Mouse (Mus musculus): ENCODE results near the gene Baiap2l1.
"Not testable (repeated sequence)": the region's sequence is repeated elsewhere in the genome, so short reads cannot be mapped to it uniquely, and the experiment has no call there.

Gene Baiap2l1

DNA sequence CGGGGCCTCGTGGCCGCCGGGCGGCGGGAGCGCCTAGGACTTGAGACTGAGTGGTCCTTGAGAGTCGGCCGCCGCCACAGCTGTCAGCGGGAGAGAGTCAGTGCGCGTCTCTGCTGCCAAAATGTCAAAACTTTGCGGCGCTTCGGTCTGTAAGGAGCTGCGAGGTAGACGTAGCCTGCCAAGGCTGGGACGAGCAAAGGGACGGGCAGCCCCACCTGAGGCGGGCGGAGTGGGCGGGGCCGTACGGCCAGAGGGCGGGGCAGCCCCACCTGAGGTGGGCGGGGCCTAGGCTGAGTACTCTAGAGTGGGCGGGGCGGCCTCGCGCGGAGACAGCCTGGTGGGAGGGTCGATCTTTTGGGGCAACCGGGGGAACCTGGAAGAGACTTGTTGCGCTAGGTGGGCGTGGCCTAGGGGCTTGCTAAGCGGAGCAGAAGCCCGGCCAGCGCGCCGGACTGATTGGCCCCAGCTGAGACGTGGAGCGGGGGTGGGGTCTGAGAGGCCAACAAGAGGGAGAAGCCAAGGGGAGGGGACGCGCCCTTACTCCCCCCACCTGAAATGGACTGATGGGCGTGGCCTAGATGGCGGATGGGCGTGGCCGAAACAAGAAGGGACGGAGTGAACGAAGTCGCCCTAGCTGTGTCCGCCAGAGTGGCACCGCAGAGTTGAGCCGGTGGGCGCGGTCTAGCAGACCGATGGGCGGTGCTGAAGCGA is at the start of gene Baiap2l1:
TSS of gene Baiap2l1 (minus strand) at position 232 of the 711 bp plus-strand sequence.
- DNase-seq: peak; percentile 56 to 67

DNA sequence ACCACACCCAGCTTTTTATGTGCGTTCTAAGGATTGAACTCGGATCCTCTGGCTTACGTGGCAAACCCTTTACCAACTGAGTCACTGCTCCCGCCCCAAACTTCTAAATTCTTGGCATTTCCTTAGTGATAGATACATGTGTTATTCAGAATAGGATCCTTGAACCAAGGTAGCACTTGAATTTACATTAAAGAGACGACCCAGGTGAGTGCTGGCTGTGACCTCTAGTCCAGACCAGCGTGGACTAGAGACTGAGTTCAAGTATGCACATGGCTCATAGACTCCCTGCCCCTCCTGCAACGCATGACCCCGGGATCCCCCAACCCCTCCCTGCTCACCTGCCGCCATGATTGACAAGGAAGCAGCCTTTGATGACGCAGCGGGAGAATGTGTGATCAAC is 48.3 kb upstream of the Baiap2l1 start:
- no peak for DNase-seq

DNA sequence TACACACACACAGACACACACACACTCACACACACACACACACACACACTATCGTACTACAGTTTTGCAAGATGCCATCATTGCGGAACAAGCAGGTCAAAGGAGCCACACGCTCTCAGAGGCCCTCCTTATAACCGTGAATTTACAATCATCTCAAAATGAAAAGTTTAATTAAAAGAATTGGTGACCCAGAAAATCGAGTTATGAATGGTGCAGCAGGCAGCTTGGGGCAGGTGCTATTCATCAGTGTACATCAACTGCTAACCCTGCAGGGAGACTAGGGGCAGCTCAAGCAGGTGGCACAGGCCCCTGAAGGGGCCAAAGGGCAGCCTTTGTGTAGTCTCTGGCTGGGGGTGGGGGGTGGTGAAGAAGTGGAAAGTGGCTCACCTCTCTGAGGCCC is 42.9 kb upstream of the Baiap2l1 start:
- DNase-seq: no peak

DNA sequence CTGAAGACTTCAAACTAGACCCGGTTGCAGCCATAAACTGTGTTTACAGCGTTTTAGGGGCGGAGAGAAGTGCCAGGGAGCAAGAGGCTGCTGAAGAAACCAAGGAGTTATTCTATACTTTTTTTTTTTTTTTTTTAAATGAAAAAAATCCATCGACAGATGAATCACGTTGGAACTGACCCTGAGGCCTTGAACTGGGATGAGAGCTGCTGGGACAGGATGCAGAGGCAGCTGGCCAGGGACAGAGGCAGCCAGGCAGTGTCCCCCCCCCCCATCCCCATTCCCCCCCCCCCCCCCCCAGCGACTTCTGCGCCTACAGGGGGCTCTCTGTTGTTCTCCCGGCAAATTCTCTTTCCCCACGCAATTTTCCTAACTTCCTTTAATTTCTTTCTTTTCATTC is 39.7 kb upstream of the Baiap2l1 start:
- no peak for DNase-seq

DNA sequence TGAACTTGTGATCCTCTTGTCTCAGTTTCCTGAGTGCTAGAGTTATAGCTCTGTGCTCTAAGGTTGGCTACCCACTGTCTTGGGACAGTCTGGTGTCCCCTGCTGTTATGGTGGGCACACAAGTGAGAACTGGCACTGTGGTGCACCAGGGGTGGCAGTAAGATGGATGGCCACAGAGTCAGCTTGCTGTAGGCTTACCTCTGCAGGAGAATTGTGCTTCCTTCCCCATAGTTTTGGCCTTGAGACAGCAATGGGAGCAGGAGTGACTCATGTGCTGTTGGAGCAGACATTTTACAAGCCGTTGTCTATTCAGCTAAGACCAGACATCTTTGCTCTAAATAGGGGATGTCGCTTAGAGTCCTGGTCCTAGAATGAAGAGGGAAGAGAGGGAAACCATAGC is 36.2 kb upstream of the Baiap2l1 start:
- DNase-seq: no peak

DNA sequence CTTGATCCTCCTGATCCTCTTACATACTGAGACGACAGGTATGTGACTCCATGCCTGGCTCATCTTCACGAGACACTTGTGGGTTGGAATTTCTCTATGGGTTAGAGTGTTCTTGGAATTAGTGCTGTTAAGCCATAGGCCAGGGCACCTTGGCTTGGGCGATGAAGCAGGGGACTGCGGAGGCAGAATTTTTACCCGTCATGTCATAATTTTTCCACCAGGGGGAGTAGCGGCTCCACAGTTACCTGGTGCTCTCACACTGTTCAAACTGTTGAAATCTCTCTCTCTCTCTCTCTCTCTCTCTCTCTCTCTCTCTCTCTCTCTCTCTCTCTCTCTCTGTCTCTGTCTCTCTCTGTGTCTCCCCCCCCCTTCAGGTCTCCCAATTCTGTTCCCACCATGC is 29.9 kb upstream of the Baiap2l1 start:
- peak; percentile 85 for DNase-seq

DNA sequence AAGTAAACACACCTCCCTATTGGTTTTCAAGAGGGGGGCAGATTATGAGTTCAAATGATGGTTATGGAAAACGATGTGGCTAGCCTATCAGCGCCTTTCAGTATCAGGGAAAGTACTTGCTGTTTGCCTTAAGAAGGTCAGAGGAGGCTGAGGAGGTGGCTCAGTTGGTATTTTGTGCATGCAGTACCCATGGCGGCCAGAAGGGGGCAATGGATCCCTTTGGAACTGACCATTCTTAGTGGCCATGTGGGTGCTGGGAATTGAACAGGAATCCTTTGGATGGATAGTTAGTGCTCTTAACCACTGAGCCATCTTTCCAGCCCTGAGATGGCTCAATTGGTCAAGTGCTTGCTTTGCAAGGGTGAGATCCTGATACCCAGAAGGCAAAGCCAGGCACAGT is 26.0 kb upstream of the Baiap2l1 start:
- no peak for DNase-seq

DNA sequence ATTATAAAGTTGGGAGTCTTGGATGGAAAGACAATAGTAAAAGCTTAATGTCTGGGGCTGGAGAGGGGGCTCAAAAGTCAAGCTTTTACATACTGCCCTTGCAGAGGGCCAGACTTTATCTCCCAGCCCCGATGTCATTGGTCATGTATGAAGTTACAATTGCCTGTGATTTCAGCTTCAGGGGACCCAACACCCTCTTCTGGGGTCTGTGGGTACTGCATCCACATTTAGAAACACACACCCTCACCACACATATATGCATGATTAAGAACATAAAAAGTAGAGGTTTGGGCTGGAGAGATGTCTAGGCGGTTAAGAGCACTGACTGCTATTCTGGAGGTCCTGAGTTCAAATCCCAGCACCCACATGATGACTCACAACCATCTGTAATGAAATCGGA is 23.9 kb upstream of the Baiap2l1 start:
- DNase-seq: peak; percentile 26 to 54

DNA sequence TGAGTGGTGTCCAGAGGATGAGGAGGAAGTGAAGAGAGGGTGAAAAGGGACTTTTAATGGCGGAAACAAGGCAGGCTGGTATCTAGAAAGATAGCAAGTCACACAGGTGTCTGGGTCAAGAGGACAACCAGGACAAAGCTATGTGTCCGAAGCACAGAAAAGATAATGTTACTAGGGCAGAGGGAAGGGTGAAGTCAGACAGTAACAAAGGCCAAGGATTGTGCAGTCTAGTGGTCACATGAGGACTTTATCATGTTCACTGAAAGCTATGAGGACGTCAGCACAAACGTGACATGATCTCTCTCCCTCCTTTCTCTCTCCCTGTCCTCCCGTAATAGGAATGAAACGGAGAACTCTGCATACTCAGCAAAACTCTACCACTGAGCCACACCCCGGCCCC is 22.8 kb upstream of the Baiap2l1 start:
- no peak for DNase-seq

DNA sequence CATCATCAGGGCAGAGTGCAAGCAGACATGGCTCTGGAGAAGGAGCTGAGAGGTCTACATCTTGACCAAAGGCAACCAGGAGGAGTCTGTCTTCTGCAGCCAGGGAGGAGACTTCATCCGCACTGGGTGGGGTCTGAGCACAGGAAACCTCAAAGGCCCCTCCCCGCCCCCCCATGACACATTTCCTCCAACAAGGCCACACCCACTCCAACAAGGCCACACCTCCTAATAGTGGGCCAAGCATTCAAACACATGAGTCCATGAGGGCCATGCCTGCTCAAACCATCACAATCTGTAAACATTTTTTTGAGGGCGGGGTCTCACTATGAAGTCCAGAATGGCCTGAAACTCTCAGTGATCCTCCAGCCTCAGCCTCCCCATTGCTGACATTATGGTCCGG is 21.5 kb upstream of the Baiap2l1 start:
- no peak for DNase-seq

DNA sequence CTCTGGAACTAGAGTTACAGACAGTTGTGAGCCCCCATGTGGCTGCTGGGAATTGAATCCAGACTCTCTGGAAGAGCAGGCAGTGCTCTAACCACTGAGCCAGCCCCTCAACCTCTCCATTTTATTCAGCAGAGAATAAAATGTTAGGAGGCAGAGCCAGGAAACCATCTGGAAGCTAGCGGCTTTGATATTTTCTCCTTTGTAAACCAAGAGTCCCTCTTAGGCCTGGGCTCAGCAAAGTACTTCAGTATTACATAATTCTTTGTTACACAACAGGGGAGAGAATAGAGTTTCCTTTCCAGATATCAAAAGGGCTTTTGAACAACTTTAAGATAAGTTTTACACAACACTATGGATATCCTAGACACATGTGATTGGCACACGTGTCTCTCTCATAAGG is 15.0 kb upstream of the Baiap2l1 start:
- DNase-seq: no peak

DNA sequence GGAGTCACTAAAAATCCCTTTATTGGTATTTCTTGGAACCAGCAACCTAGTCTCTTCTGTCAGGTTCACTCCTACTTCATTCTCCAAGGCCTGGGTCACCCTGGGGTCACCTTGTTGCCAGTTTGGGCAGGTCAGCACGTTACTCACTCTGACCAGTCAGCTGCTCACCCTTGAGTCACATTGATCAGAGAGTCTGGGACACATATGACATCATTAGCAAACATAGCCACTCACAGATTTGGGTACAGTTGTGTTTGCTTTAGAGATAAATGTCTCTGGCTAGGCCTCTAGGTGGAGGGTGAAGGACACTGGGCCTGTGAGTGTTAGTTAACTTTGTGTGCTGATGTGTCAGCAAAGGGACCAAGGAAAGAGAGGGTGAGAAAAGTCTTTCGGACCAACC is 14.3 kb upstream of the Baiap2l1 start:
- DNase-seq: no peak

DNA sequence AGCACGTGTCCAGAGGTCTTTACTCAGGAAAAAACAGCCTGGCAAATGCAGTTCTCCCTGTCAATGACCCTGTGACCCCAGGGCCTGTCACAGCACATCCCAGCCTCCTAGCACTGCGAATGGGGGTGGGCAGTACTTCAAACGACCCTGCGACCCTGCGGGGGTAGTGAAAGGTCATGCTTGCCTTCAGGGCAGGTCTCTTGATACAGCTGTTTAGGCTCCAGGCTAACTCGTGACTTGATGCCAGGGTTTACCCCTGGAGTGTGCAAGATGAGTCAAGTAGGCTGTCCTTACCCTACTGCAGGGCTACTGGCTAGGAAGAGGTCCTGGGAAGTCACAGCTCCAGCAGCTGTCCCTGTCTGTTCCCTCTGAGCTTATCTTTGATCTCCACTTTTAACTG is 13.1 kb upstream of the Baiap2l1 start:
- no peak for DNase-seq

DNA sequence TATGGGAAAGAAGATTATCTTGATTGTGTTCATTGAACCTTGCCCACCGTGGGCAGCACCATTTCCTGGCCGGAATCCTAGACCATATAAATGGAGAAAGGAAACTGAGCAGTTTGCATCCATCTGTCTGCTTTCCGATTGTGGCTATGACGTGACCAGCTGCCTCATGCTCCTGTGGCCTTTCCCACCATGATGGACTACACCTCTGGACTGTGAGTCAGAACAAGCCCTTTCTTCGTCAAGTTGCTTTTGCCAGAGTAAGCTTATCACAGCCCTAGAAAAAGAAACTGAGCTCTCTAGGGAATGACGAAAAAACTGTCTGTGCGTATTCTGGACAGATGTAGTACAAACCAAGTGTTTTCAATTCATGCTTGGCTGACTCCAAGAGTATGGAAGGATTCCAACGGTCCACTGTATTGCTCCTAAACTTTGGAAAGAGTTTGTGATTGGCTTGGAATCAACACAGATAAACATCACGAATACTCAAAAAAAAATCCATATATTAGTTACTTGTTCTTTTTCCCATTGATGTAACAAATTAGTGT is 10.8 kb upstream of the Baiap2l1 start:
- no peak for DNase-seq

DNA sequence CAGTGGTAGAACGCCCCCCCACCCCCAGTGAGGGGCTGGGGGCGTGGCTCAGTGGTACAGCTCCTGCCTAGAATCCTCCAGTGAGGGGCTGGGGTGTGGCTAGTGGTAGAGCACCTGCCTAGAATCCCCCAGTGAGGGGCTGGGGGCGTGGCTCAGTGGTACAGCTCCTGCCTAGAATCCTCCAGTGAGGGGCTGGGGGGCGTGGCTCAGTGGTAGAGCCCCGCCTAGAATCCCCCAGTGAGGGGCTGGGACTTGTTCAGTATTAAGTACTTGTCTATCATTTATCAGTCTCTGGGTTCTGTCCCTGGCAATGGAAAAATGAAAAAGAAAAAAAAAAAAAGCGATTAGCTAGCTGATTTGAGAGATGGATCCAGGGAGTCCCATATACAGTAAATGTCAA is 8.6 kb upstream of the Baiap2l1 start:
- not testable (repeated sequence) for DNase-seq

DNA sequence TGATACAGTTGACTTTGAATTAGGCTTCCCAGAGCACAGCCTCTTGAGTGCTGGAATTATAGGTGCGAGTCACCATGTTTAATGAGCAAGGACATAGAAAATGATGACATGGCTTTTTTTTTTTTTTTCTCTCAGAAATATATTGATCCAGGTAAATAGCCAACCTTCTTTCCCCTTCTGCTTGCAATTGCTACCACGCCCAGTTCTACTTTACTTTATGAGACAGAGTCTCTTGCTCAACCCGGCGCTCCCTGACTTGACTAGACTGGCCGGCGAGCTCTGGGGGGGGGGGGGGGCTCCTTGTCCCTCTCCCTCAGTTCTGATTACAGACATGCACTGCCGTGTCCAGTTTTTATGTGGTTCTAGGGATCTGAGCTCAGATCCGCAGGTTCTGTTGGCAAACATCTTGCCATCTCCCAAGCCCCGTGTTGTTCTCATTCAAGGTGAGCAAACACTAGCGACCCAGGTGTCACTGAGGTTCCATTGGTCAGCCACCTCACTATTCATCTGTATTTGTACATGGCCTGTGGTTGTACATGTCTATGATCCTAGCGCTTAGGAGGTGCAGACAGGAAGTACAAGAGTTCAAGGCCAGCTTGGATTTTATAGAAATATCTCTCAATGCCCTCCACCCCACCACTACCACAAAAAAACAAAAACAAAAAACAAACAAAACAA is 6.9 kb upstream of the Baiap2l1 start:
- DNase-seq: no peak

DNA sequence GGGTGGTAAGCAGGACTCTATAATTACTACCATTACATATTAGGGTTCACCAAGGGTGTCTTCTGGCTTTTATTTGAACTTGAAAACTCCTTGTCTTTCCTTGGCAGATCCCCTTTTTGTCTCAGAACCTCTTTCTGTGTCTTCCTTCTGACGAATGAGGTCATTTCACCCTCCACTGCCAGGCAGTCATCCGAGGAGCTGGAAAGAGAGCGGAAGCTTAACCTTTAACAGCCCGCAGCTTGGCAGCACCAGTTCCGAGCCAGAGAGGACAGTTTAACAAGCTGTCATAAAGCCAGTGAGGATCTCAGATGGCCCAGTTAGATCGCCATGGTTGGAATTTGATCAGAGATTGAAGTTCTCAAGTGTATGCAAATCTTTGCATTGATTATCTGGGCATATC is 2.4 kb upstream of the Baiap2l1 start:
- DNase-seq: peak; percentile 52 to 72

DNA sequence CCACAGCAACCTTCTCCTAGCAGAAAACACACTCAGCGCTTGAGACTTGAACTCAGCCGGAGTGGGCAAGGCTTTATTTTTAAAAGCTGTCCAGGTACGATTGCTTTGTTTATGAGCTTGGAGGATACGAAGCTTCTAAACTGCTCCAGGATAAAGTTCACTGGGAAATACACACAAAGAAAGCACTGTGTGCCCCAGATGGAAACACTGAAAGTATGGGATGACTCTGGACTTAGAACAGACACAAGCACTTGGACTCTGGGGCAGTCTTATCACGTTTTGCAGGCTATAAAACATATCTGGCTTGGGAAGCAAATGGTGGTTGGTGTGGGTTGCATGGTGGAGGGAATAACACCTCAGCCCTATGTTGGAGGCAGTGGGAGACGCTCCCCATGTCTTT is 2.0 kb upstream of the Baiap2l1 start:
- DNase-seq: no peak

DNA sequence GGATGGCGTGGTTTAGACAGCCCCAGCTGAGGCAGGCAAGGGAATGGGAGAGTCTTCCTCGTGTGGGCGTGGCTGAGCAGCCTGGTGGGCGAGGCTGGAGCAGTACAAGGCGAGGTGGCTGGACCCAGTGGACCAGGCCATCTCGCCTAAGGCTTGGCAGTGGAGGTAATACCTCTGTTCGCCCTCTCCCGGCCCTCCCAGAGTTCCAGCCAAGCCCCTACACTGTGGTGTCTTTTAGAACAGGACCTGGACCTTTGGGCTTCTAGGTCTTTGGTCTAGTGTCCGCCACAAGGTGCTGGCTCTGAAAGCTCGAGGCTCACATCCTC is 643 bp upstream of the Baiap2l1 start:
- DNase-seq: no peak

DNA sequence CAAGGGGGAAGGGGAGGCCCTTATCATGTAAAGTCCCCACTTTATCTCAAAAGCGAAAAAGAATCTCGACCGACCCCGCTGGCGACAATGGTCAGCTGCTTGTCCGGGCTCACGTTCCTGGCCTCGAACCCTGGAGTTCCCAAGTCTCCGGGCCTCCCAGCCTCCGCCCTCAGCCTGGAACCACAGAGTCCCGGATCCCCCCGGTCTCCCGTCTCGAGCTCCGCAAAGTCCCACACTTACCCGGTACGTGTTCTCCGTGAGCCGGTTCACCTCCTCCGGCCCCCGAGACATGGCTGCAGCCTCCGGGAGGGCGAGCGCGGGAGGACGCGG is 396 bp downstream of the Baiap2l1 start:
- DNase-seq: peak in 1 of 2 experiments; percentile 28

DNA sequence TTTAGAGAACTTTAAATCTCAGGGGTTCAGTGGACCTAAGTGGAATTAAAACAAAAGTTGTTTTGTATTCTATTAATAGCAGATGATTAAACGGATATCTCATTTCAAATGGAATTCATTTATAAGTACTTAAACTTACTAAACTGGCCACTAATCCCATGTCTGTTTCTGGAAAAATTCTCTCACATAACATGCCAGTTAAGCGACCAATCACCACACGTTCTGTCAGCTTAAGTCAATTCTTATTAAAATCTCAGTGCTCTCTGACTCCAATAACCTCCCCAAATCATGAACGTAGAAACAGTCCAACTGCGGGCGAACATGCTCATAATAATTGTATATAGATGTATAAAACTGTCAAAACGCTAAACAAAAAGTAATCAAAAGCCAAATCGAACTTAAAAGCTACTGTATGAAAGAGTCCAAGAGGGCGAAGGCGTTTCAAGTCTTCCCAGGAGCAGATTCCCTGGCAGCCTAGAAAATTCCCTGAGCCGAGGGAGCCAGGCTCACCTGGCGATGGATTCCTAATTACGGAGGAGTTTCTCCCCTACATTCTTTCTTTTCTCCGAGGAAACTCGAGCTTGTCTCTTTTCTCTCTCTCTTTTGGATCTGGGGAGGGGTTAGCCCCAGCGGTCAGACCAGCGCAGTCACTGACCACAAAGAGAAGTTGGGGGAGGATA is 996 bp downstream of the Baiap2l1 start:
- DNase-seq: no peak

DNA sequence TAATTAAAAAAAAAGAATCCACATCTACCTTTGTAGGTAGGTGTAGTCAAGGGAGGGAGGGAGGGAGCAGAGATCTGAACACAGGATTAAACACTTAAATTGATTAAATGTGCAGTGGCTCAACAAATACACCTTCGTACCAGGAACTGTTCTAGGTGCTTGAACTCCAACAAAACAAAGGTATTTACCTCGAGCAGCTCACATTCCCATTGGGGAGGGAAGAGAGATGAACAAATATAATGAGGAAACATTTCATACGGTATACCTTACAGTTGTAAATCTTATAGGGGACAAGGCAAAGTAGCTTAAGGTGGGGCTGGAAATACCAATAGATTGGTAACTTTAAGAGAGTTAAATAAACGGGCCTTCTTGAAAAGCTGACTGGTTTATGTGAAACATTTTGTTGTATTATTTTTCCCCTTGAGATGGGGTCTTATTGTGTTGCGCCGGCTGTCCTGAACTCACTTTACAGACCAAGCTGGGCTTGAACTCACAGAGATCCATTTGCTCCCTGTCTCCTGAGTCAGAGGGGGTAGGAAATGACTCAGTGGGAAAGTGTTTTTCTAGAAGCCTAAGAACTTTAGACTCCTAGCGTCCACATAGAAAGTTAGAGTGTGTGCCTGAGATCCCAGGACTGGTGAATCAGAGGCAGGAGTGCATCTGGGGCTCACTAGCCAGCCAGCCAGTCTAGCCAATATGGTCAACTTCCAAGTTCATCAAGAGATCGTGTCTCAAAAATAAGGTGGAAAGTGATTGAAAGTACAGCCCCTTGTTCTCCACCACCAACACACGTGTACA is 5.5 kb downstream of the Baiap2l1 start:
- DNase-seq: no peak

DNA sequence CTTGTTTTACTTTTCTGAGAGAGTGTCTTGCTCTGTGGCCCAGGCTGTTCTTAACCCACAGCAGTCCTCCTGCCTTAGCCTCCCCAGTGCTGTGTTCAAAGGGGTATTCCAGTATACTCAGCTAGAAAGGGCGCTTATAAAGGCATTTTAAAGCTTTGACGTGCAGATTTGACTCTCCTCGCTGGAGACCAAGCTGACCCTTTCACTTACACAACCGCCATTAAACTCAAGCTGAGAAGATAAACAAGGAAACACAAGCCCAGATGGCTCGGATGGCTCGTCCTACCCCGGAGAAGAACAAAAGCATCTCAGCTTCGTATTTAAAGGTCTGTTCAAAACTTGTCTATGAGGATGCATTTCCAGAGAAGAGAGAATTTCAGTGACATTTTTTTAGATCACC is 6.7 kb downstream of the Baiap2l1 start:
- no peak for DNase-seq
